Mouse (Mus musculus): Measurements from ENCODE around the gene Frmd8. TPM values are rescaled to one million over a fixed set of nuclear protein-coding genes. Genes with fewer than 3 reads are reported as not detected.
A peak's percentile ranks its signal among the peaks of the same experiment; 100 is the strongest.

Frmd8 gene
- total RNA-seq, 2 experiments from 2014 or later: 35.5 to 52.6 TPM

DNA sequence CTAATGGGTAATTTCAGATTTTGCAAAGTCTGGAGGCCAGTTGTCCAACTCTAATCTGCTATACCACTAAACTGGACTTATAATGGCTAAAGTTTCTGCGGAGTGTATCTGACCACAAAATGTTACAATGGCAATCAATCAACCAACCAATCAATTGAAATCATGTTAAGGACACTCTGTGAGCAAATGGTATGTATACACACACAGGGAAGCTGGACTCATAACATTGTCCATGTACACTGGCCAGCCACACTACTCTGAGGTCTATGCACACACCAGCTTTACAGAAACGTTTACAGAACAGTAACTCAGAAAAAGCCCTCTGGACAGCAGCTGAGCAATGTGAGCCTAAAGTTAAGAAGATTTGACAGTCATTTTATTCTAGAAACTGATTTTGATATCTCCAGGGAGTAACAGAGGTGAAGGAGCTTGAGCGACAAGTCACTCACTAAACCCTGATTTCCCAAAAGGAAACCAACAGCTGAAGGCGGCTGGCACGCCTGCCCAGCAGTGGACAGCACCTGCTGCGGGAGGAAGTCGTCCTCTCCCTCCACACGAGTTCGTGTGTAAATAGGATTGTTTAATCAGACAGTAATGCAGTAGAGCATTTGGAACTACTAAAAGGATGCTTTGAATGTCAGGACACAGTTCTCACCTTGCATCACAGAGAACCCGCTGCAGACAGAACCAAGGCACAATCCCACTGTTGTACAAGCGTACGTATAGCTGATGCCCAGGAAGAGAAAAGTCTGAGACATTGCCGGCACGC, 35.6 kb downstream of the Frmd8 start:
- DNase-seq: peak in 1 of 2 experiments; percentile 41

DNA sequence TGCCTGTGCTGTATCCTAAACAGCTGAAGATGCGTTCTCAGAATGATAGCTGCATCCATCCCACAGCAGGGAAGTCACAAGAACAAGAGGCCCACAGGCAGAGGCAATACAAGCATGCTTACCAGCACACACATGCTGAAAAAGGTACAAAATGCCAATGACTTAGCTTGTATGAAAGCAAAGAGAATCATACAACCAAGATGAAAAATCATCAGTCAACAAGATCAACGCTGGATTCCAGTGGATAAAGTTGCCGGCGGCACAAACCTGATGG, 36.2 kb downstream of the Frmd8 start:
- DNase-seq: peak in 1 of 2 experiments; percentile 2

DNA sequence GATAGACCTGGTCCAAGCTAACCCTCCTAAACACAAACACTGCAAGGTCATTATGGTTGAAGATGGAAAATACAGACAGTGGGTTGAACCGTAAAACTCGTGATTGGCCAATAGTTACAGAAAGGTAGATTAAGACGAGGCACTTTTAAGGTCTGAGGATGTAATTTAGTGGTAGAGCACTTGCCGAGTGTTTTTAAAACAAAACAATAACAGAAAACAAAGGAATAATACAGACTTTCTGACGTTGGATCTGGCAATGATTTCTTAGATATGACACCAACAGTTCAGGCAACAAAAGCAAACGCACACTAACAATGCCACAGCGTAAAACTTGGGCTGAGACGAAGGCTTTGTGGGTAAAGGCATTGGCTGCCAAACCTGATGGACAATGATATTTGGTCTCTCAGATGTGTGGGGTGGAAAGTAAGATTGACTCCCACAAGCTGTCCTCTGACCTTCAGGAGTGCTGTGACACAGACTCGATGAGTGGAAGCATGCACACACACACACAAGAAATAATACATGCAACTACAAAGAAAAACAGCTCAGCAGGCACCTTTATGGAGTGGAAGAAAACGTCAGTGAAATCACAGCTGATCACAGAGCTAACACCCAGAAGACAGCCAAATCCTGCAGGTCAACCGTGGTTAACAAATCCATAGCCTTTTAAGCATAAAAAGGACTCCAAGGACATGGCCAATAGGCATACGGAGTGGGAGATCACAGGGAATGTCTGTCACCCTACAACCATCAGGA, 36.8 kb downstream of the Frmd8 start:
- peak; percentile 16 to 27 for DNase-seq

DNA sequence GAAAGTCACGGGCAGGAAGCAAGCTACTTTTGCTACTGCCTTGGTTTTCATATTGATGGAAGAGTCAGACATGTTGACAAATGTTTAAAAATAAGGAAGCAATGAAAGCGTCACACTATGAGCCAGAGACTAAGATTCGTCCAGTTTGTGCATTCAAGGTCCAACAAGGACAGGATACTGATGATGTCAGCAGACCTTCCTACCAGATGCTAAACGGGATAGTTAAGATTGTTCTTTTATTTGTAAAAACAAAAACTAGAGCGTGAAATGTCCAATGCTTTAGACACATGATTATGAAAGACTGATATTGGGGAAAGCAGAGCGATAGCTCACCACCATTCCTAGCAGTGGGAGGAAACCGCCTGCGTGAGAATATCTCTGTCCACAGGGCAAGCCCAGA, 37.5 kb downstream of the Frmd8 start:
- DNase-seq: peak in 1 of 2 experiments; percentile 11

DNA sequence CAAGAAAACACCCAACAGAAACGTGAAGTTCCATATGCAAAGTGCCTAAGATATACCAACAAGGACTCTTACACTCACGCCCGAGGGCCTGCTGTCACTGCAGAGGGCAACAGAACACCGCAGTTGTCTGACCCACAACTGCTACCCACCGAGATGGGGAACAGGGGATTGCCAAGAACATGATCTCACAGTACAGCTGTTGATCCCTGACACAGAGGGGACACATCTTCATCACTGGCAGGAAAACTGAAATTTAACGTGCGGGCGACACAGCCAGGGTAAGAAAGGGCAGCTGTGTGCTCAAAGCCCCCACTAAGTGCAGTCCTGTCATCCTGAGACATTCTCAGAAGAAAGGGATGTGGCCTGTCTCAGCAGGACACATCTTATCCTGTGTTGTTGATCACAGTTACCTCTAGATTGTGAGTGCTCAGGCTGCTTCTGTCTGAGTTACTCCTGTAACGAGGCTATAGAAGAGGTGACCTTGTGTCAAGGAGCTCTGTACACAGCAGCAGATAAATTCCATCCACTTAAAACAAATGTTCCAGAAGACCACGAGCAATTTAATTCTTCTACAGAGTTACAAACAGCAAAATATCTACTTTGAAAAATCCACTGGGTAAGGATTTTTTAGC, 38.0 kb downstream of the Frmd8 start:
- DNase-seq: peak; percentile 11 to 39

DNA sequence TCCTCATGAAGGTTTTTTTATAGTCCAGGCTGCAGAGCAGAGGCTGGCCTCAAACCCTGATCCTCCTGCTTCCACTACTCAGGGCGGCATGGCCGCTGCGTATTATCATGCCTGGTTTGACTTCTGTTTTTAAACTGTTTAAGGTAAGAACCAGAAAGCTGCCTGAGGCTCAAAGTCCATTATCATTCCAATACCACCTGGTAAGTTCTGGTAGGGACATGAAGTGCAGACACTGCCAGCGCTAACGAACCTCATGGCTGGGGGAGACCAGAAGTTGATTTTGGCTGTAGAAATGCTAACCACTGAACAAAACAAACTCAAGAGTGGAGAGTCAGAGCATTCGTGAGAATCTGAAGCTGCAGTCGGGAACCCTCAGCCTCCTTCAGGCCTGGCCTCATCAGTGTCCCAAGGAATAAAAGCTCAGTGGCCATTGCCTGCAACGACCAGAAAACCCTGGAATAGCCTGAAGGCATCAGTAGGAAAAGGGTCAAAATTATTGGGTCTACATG, 39.1 kb downstream of the Frmd8 start:
- DNase-seq: peak; percentile 9 to 23

DNA sequence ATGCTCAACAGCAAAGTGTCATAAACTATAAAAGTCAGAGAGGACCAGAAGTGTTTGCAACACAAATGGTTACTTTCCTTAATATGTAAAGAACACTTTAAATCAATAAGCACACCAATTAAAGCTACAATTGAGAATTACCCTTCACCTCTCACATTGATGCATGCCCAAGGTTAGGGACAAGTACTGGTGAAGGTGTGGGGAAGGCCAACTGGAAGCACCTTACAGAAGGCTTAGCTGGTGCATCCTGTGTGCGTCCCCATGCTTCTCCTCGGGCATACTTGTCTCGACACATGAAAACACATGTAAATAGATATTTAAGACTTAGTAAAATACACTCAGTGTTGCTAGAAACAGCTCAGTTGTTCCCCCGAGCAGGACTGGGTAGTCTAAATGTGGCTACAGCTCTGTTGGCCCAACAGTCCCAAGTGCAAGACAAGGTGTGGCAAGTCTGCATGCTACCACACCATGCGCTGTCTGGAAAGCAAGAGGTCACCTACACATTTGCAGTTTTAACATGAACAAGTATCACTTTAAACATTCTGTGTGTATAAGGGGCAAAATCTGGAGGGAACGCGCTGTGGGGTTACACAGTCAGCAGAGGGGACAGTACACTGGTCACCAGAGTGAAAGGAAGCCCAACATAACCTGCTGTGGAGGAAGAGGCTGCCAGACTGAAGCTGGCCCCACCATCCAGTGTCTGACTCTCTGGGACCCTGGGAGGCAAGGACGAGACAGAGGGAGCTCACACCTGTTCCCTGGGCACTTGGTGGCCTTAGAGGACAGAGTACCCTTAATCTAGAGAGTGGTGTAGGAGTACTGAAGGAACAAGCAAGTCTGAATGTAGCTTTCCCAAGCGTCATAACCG, 39.8 kb downstream of the Frmd8 start:
- peak; percentile 19 to 28 for DNase-seq

DNA sequence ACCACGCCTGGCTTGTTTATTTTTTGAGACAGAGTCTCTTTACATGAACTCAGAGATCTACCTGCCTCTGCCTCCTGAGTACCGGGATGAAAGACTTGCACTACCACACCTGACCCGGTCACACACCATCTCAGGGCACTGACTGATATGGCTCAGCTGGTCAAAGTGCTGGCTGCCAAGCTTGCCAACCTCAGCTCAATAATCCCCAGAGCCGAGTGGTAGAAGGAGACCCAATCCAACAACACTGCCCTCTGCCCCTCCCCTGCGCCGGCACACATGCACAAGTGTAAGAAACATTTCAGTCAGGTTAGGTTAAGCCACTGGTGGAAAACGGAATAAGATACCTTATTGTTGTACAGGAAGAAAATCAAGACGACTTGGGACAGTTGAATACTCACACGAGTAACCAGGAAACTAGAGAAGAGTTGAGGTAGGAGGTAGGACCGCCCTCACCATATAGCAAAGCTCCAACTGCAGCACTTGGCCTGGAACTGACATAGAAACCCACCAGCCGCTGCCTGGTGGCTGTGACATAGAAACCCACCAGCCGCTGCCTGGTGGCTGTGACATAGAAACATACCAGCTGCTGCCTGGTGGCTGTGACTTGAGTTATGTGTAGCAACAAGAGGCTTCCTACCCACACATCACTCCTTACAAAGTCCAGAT, 40.7 kb downstream of the Frmd8 start:
- peak; percentile 24 to 34 for DNase-seq

DNA sequence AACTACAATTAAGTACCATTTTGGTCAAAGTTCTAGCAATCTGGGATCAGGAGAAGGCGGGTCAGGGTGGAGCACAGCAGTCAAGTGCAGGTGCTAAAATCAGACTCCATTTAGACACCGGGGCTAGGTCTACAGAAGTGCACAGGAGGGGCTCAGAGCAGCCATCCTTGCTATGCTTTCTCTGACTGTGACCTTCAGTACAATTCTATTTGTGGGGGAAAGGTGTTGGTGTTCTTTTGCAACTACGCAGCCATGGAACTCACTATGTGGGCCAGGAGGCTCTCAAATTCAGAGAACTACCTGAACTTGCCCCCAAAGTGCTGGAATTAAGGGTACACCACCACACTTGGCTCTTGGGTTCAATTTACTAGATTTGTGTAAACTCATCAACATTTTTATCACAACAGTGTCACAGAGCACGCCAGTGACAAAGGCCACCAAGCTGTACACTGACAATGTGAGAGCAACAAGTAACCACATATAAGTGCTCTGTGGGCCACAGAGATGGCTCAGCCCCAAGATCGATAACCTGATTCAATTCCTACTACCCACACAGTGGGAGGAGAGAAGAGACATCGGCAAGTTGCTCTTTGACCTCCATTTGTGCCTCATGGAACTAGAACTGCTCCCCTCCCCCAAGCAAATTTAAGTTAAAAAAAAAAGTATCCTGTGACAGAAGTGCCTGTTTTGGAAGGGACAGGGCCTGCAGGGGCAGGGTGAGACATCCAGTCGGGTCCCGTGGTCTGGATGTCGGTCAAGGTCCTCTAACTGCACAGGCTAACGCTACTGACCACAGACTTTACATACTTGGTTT, 41.6 kb downstream of the Frmd8 start:
- peak; percentile 63 to 68 for DNase-seq

DNA sequence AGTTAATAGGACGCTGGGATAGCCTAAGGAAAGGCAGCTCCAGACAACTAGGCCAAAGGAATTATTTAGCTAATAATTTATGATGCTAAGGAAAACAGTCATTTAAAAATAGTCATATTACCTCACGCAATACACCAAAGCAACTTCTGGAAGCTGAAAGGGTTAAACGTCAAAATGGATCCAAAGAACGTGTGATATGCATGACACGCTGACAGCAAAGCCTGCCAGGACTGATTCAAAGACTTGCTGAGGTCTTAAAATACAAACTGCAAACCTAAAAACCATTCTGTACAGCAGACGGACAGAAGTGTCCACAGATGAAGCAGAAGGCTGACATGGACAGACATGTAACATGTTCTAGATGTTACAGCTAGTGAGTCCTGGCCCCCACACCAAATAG, 42.7 kb downstream of the Frmd8 start:
- DNase-seq: no peak

DNA sequence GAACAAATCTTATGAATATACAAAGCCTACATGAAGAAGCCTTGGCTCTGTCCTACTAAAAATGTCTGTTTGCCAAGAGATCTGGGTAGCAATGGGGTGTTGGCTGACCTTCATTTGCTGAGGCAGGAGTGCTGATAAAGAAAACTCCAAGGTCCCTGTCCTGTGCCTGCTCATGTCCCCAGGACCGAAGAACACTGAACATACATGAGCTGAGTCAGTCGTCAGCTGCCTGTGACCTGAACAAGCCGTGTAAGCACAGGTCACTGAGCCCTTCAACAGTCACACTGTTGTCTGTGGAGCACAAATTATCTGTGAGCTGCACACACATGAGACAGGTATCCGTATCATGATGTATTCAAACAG, 43.1 kb downstream of the Frmd8 start:
- peak; percentile 58 to 63 for DNase-seq

DNA sequence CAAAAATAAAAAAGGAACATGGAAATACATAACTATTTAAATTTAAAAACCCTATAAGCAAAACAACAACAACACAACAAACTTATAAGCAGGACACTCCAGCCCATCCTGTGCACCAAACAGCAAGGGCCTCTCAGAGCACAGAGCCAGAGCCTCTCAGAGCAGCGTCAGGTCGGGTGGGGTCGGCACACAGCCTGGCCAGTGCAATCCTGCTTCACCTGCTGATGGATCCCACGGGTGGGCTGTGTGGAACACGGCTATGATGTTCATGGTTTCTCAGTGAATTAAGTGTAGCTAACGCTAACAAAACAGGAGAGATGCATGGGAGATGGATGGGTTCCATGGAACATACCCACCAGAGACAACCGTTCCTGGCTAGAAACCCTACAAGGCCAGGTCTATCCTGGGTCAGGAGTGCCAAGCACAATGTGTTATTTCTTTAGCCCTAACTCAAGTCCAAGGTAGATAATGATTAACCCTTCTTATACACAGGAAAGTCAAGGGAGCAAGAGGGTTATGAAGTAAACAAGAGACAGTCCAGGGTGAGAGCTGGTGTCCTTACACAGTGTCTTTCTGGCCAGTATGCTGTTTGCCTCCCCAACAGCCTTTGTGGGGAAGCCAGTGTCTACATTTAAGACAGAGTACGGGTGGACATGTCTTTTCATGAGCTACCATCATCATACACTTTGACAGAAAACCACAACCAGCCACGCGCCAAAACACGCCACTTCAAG, 43.7 kb downstream of the Frmd8 start:
- peak; percentile 10 to 29 for DNase-seq

DNA sequence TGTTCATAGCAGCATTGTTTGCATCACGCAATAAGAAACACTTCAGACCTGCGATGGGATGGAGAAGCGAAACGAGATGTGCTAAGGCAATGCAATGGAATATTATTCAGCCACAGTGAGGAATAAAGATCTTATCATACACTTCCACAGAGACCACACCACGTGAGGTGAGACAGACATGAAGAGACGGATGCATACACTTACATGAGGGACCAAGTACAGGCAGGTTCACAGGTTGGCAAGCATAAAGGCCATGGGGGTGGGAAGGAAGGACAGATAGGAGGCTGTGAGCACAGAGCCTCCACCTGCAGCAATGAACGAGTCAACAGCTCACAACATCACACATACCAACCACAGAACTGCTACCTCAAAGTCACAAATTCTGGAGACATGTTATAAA, 44.3 kb downstream of the Frmd8 start:
- DNase-seq: peak in 1 of 2 experiments; percentile 5

DNA sequence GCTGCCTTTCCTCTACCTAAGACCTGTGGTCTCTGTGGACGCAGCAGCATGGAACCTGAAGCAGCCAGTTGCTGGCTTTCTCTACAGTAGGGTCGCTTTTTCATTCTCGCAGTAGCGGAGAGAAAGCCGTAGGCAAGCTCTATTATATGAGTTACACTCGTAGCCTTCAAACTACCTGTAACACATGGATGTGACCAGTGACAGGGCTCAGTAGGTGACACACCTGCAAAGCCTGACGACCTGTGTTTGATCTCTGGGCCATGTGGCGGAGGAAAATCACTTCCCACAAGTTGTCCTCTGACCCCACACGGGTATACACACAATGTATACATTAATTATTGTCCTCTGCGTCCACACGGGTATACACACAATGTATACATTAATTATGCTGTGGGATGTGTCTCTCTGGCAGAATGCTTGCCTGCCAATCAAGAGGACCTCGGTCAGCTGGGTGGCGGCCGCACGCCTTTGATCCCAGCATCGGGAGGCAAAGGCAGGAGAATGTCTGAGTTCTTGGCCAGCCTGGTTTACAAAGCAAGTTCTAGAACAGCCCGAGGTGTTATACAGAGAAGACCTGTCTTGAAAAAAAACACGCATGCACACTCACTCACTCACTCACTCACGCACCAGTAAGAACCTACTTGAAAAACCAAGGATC, 45.0 kb downstream of the Frmd8 start:
- peak in 1 of 2 experiments; percentile 9 for DNase-seq

DNA sequence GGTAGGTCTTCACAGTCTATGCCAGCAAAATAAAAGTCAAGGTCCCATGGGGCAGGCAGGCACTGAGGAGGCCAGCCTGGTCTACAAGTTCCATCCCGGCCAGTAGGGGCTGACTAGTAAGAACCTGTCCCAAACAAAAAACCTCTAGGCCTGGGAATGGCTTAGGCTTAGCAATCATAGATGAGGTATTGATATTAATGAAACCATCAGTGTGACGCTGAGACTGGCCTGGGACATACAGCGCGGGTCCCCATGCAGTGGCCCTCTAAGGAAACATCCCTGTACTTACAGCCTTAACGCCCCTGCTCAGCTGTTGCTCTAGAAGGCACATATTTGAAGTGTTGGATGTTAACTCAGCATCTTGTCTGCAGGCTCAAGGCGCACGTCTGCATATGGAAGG, 46.2 kb downstream of the Frmd8 start:
- DNase-seq: peak in 1 of 2 experiments; percentile 19

DNA sequence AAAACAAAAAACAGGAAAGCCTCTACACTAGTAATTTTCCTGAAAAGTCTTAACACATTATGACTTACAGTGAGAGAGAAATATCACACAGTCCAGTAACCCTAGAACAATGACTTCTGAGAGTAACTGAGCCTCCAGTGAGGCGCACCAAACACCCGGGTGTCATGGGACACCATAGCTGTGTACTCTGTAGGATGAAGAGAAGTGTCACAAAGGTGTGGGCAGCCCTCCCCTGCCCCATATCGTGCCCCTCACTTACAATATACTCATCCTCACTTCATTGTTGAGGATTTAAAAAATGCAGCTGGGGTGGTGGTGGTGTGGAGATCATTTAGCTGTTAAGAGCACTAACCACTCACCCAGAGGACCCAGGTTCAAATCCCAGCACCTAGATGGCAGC, 46.9 kb downstream of the Frmd8 start:
- DNase-seq: no peak

DNA sequence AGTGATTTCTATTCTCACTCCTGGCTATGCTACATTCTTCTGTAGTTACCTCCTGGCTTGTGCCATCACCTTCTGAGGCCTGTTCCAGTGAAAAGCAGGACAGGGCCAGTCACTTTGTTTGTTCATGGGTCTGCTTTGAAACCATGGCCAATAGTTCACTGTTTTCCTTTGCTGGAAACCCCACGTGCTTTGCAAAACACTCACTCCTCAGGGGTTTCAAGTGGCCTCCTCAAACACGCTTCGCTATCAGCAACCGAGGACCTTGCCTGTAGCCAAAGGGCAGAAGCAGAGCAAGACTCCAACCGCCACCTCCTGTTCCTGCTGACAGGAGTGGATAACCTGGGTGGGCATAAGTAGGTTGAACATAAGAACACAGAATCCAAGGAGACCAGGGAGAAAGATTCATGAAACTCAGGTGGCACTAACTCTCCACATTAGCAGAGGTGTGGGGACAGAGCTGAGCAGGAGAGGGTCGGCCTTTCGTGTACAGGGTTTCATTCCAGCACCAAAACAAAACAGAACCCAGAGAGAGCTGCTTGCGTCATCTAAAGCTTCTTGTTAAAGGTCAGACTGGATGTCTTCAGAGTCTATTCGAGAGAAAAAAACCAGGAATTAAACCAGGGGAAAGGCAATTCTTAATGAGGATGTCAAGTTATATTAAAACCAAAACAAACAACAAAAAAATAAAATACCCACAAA, 47.5 kb downstream of the Frmd8 start:
- no peak for DNase-seq

DNA sequence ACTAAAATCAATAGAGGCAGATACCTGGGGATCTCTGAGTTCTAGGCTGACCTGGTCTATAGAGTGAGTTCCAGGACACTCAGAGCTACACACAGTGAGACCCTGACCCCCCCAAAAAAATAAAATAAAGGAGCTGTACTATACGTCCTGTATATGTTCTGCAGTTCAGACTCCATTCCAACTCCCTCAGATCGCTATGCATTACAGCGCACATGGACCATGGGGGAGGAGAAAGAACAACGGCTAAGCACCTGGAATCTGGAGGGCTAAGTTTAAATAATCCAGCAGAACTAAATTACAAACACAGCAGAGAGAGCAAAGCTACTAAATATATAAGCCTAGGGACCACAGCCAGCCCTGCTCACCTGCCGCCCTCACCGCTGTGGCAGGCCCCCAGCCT, 48.0 kb downstream of the Frmd8 start:
- no peak for DNase-seq

DNA sequence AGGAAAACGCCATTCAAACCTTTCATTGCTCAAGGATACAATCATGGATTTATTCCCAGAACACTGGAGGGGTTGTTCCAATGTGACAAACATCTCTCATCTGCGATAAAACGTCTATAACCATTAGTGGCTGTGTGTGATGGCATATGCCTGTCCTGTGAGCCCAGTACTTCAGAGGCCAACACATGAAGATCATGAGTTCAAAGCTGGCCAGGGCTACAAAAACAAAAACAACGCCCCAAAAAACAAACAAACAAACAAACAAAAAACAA, 48.4 kb downstream of the Frmd8 start:
- no peak for DNase-seq
